Mouse (Mus musculus) frontal cortex, postnatal 25 days (tissue): ENCODE results near the gene Gpr180.
"Not testable (repeated sequence)": the region's sequence is repeated elsewhere in the genome, so short reads cannot be mapped to it uniquely, and the experiment has no call there.

Experiments used
- DNase-seq, 2 experiments: peaks; one replicate each; pipeline ENCODE4 v3.0.0; 2022; ENCODE audit warnings: low spot score in 2 of 2

Gpr180 gene

GRCm38 (mm10) chr14:118151651-118152293 is 14.8 kb downstream of the Gpr180 start:
- DNase-seq: no peak

GRCm38 (mm10) chr14:118152294-118152651 is 15.3 kb downstream of the Gpr180 start:
- DNase-seq: no peak

- DNase-seq: not testable (repeated sequence)
Measured at GRCm38 (mm10) chr14:118156056-118156455, 19.1 kb downstream of the Gpr180 start.

- DNase-seq: no peak
Measured at GRCm38 (mm10) chr14:118156740-118157139, 19.8 kb downstream of the Gpr180 start.

GRCm38 (mm10) chr14:118157146-118157545 is 20.2 kb downstream of the Gpr180 start:
- DNase-seq: peak; percentile 49 to 52

GRCm38 (mm10) chr14:118161751-118162150 is 24.8 kb downstream of the Gpr180 start:
- no peak for DNase-seq

- DNase-seq: no peak
Measured at GRCm38 (mm10) chr14:118162640-118163039, 25.7 kb downstream of the Gpr180 start.

- no peak for DNase-seq
Measured at GRCm38 (mm10) chr14:118168776-118169175, 31.8 kb downstream of the Gpr180 start.

- DNase-seq: no peak
Measured at GRCm38 (mm10) chr14:118173590-118174203, 36.7 kb downstream of the Gpr180 start.

GRCm38 (mm10) chr14:118175071-118175693 is 38.2 kb downstream of the Gpr180 start:
- no peak for DNase-seq

GRCm38 (mm10) chr14:118175694-118176085 is 38.7 kb downstream of the Gpr180 start:
- no peak for DNase-seq

- no peak for DNase-seq
Measured at GRCm38 (mm10) chr14:118179251-118179650, 42.3 kb downstream of the Gpr180 start.

GRCm38 (mm10) chr14:118179701-118180100 is 42.7 kb downstream of the Gpr180 start:
- no peak for DNase-seq

- peak in 1 of 2 experiments; percentile 14 for DNase-seq
Measured at GRCm38 (mm10) chr14:118180117-118180557, 43.2 kb downstream of the Gpr180 start.

- peak in 1 of 2 experiments; percentile 12 for DNase-seq
Measured at GRCm38 (mm10) chr14:118180711-118181177, 43.8 kb downstream of the Gpr180 start.

GRCm38 (mm10) chr14:118191442-118191841 is 54.5 kb downstream of the Gpr180 start:
- no peak for DNase-seq

GRCm38 (mm10) chr14:118193001-118193628 is 56.2 kb downstream of the Gpr180 start:
- DNase-seq: no peak

- no peak for DNase-seq
Measured at GRCm38 (mm10) chr14:118193663-118194062, 56.7 kb downstream of the Gpr180 start.

- DNase-seq: no peak
Measured at GRCm38 (mm10) chr14:118194219-118194914, 57.4 kb downstream of the Gpr180 start.

GRCm38 (mm10) chr14:118197063-118197462 is 60.1 kb downstream of the Gpr180 start:
- DNase-seq: no peak

GRCm38 (mm10) chr14:118200731-118201130 is 63.8 kb downstream of the Gpr180 start:
- DNase-seq: no peak

GRCm38 (mm10) chr14:118202006-118202405 is 65.0 kb downstream of the Gpr180 start:
- no peak for DNase-seq
